Mouse (Mus musculus) layer of hippocampus, postnatal 14 days (tissue): Measurements from ENCODE around the gene Olfr578. TPM values are rescaled to one million over a fixed set of nuclear protein-coding genes. Genes with fewer than 3 reads are reported as not detected.

ENCODE experiments used
- DNase-seq, 2 experiments: peaks; one replicate each; pipeline ENCODE4 v3.0.0; 2021 to 2022; ENCODE audit warnings: low spot score in 2 of 2, mixed read lengths in 1 of 2
- long read RNA-seq, 2 experiments: library from polyadenylated mRNA; stranded (forward); transcript quantifications; one replicate each; pipeline ENCODE4 v2.0.0; 2021
- total RNA-seq, 2 experiments: library from RNA; stranded (reverse); gene quantifications; 2 replicates each; pipeline ENCODE4 v1.2.3; 2021

Olfr578 gene
- not detected for total RNA-seq
- long read RNA-seq, experiment 1 = 0 reads
- long read RNA-seq, experiment 2 = 0 reads

DNA sequence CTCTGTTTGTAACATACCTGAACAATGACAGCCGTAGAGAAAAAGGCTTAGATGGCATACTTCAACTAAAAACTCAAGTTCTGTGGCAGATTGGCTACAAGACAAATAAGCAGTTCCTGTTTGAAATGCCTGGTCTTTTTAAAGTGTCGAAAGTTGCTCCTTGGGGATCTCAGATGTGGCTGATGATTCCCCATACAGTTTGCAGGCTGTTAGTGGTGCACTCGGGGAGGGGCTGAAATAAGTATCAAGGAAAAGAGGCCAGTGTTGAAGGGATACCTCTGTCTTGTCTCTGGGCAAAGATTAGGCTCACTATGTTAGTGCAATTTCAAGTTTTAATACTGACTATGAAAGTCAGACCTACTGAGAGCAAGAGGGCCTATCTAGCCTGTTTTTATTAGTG is at the start of gene Olfr578:
Olfr578 (minus strand) TSS at position 101 of the 400 bp plus-strand sequence.
- DNase-seq = no peak

DNA sequence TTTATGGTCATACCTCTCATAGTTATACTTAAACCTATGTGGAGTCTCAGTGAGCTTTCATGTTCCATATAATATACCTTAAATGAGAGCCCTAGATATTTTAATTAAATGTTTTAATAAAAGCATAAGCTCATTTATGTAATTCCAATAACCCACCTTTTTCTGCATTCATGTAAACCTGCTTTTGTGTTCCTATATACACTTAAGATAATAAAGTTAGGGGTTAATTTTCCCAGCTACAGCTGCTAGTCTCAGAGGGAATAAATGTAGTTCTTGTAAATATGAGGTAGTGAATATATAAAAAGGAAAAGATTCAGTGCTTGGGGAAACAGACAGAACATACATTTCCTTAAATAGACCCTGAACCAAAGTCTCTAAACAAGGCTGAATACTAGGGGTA is 48.6 kb upstream of the Olfr578 start, which contains the start of gene Olfr582:
Olfr582 (plus strand) TSS at position 301 of the 400 bp plus-strand sequence.
- no peak for DNase-seq

DNA sequence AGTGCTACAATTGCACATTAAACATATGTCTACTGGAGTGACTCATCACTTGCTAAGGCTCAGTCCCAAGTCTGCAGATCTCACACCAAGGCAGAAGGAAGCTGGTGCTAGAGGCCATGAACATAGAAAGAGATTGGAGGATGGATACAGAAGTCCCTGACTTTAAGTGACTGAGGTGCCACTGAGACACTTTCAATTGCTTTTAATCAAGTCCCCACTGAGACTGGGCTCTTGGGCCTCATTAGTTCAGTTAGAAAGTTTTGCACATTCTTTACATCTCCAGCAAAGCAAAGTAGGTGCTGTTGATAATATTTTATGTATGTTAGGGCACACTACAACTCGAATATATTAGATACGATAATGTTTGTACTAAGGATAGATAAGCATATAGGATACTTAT is 13.3 kb downstream of the Olfr578 start, which contains the start of gene Olfr577:
Olfr577 (minus strand) TSS at position 101 of the 400 bp plus-strand sequence.
- DNase-seq = no peak

DNA sequence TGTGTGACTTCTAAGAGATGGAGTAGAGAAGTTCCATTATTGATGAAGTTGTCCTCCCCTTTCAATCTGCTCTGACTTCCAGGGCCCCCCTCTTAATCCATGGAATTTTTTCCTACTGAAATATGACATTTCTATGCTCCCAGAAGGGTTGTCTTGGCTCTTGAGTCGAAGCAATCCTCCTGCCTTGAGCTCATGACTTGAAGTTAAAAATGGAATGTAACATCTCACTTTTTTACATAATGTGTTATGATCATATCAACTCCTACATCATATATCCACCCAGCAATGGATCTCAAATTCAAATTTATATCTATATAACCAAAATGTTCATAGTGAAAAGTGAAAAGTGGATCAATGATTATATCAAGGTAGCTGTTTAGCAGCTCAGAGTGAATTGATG is 14.7 kb downstream of the Olfr578 start:
- DNase-seq = no peak

- DNase-seq = no peak
Observed at GRCm38 (mm10) chr7:102962360-102962759, 26.8 kb downstream of the Olfr578 start, which contains the start of gene Olfr576. Olfr576 (plus strand) TSS chr7:102962660.

GRCm38 (mm10) chr7:102958593-102958992 is 30.5 kb downstream of the Olfr578 start, which contains the start of gene Olfr575:
Olfr575 (minus strand) TSS chr7:102958775.
- no peak for DNase-seq

DNA sequence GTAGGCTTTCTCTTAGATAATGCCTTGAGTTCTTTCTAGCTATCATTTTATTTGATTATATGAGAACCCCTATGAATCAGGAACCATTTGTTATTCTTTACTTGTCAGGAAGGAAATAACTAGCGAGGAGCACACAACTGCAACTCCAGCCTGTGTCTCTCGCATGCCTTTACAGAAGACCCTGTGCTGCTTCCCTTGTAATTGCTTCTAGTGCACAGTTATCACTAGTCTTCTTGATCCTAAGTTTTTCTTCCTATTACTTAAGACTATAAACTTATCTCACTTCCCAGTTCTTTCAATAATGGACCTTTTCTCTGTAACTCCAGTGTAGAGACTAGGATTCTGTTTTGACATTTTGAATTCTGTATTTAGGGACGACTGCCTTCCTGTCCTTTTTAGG is 31.0 kb downstream of the Olfr578 start:
- no peak for DNase-seq

DNA sequence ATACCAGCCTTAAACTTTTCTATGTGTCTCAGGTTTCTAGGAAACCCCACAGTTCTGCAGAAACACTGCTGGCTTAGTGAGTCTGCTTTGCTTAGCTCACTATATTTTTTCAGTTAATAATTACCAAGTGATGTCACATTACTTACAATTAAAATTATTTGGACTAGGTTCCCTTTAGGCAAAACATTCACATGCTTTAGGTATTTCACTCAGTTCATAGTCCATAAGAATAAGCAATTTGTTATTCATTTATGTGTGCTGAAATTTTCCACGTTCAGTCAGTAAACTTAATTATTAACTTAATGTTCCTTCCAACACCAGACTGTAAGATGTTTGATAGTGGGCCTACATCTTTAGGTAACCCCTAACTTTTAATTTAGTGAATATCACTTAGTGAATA is 38.4 kb downstream of the Olfr578 start:
- no peak for DNase-seq

- DNase-seq = no peak
Observed at GRCm38 (mm10) chr7:102948167-102948566, 41.0 kb downstream of the Olfr578 start, which contains the start of gene Olfr574. Olfr574 (plus strand) TSS chr7:102948467.

GRCm38 (mm10) chr7:102943417-102943816 is 45.7 kb downstream of the Olfr578 start:
- no peak for DNase-seq

DNA sequence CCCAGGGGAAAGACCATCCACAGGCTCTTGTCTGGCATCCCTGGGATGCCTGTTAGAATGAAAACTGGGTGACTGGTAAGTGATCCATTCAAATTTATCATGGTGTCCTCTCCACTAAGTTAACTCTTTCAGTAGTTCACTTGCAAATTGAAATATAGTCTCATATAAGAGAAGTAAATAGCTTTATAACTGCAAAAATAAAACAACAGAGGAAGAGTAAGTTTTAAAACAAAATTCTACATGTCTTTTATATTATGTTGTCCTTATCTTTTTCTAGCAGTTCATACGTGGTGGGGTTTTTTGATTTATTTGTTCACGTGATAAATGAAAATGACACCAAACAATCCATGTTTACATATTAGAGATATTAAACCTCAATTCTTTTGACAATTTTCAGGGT is 46.6 kb downstream of the Olfr578 start, which contains the start of gene Olfr573-ps1:
Olfr573-ps1 (minus strand) TSS at position 101 of the 400 bp plus-strand sequence.
- DNase-seq = no peak

Other genes starting within 250 kb of the Olfr578 start
- not detected for gene Olfr560, start 230.0 kb downstream of the Olfr578 start, total RNA-seq
- under 1 TPM; 0.16 to 0.38 TPM for gene Olfr78, start 229.9 kb downstream of the Olfr578 start, total RNA-seq
- gene Olfr561, start 218.1 kb downstream of the Olfr578 start, total RNA-seq = under 1 TPM in 1 of 2 experiments, not detected in 1; 0.24 TPM
- not detected for gene Olfr564, start 185.8 kb downstream of the Olfr578 start, total RNA-seq
- gene Olfr566, start 130.6 kb downstream of the Olfr578 start, total RNA-seq = not detected
- not detected for gene Olfr568, start 112.2 kb downstream of the Olfr578 start, total RNA-seq
- gene Olfr569, start 98.4 kb downstream of the Olfr578 start, total RNA-seq = not detected
- under 1 TPM in 1 of 2 experiments, not detected in 1; 0.53 TPM for gene Olfr570, start 94.7 kb downstream of the Olfr578 start, total RNA-seq
- gene Olfr571, start 71.8 kb downstream of the Olfr578 start, total RNA-seq = not detected
- not detected for gene Olfr572, start 64.9 kb downstream of the Olfr578 start, total RNA-seq
- gene Olfr573-ps1, start 46.7 kb downstream of the Olfr578 start, total RNA-seq = not detected
- gene Olfr574, start 40.9 kb downstream of the Olfr578 start, total RNA-seq = not detected
- not detected for gene Olfr575, start 30.5 kb downstream of the Olfr578 start, total RNA-seq
- gene Olfr576, start 26.7 kb downstream of the Olfr578 start, total RNA-seq = not detected
- gene Olfr577, start 13.4 kb downstream of the Olfr578 start, total RNA-seq = not detected
- gene Olfr582, start 48.7 kb upstream of the Olfr578 start, total RNA-seq = not detected
- gene Olfr583, start 62.0 kb upstream of the Olfr578 start, total RNA-seq = not detected
- gene Olfr584, start 92.6 kb upstream of the Olfr578 start, total RNA-seq = not detected
- gene Olfr585, start 108.4 kb upstream of the Olfr578 start, total RNA-seq = not detected
- not detected for gene Olfr586, start 136.3 kb upstream of the Olfr578 start, total RNA-seq
- gene Olfr588-ps1, start 151.6 kb upstream of the Olfr578 start, total RNA-seq = not detected
- gene Olfr589, start 167.0 kb upstream of the Olfr578 start, total RNA-seq = not detected
- gene Olfr591, start 189.0 kb upstream of the Olfr578 start, total RNA-seq = not detected
- not detected for gene Olfr592, start 195.5 kb upstream of the Olfr578 start, total RNA-seq
- gene Olfr593, start 222.5 kb upstream of the Olfr578 start, total RNA-seq = not detected
- gene Olfr594, start 227.7 kb upstream of the Olfr578 start, total RNA-seq = not detected